Mouse (Mus musculus) frontal cortex, postnatal 36 days (tissue): ENCODE results near the gene Emilin2.

Source experiments
- DNase-seq, 2 experiments: peaks; one replicate each; pipeline ENCODE4 v3.0.0; 2022; ENCODE audit warnings: low spot score in 2 of 2

Emilin2 gene

GRCm38 (mm10) chr17:71300338-71300737 is 11.4 kb downstream of the Emilin2 start:
- DNase-seq, result no peak

- no peak for DNase-seq
Observed at GRCm38 (mm10) chr17:71299879-71300278, 11.9 kb downstream of the Emilin2 start.

GRCm38 (mm10) chr17:71294570-71294969 is 17.2 kb downstream of the Emilin2 start:
- no peak for DNase-seq

- DNase-seq, result no peak
Observed at GRCm38 (mm10) chr17:71292897-71293296, 18.9 kb downstream of the Emilin2 start.

GRCm38 (mm10) chr17:71291897-71292420 is 19.8 kb downstream of the Emilin2 start:
- DNase-seq, result no peak

GRCm38 (mm10) chr17:71290486-71291410 is 21.0 kb downstream of the Emilin2 start:
- DNase-seq, result no peak

- no peak for DNase-seq
Observed at GRCm38 (mm10) chr17:71289572-71290176, 22.1 kb downstream of the Emilin2 start.

- no peak for DNase-seq
Observed at GRCm38 (mm10) chr17:71288808-71289548, 22.8 kb downstream of the Emilin2 start.

GRCm38 (mm10) chr17:71288145-71288758 is 23.5 kb downstream of the Emilin2 start:
- no peak for DNase-seq

GRCm38 (mm10) chr17:71287586-71287985 is 24.2 kb downstream of the Emilin2 start:
- DNase-seq, result no peak

GRCm38 (mm10) chr17:71285929-71286328 is 25.8 kb downstream of the Emilin2 start:
- no peak for DNase-seq

- DNase-seq, result no peak
Observed at GRCm38 (mm10) chr17:71284890-71285289, 26.9 kb downstream of the Emilin2 start.

- DNase-seq, result no peak
Observed at GRCm38 (mm10) chr17:71283237-71283636, 28.5 kb downstream of the Emilin2 start.

- no peak for DNase-seq
Observed at GRCm38 (mm10) chr17:71282716-71283115, 29.1 kb downstream of the Emilin2 start.

GRCm38 (mm10) chr17:71277701-71278491 is 33.9 kb downstream of the Emilin2 start:
- DNase-seq, result no peak

GRCm38 (mm10) chr17:71276771-71277170 is 35.0 kb downstream of the Emilin2 start:
- no peak for DNase-seq

- no peak for DNase-seq
Observed at GRCm38 (mm10) chr17:71273901-71274300, 37.9 kb downstream of the Emilin2 start.

- DNase-seq, result no peak
Observed at GRCm38 (mm10) chr17:71268599-71268998, 43.2 kb downstream of the Emilin2 start.

- DNase-seq, result no peak
Observed at GRCm38 (mm10) chr17:71268152-71268551, 43.6 kb downstream of the Emilin2 start.

GRCm38 (mm10) chr17:71267374-71267773 is 44.4 kb downstream of the Emilin2 start:
- DNase-seq, result no peak
